Mouse (Mus musculus): Measurements from ENCODE around the gene Cyld. TPM values are rescaled to one million over a fixed set of nuclear protein-coding genes. Genes with fewer than 3 reads are reported as not detected.

Gene Cyld
- polyA plus RNA-seq, 1 experiment from 2014 or later = 15.7 TPM

GRCm38 (mm10) chr8:88681046-88681445 lies 15.8 kb upstream of the Cyld start:
- Histone ChIP-seq H3K4me2 (replicated peaks; ENCODE audit: low read depth, low read length) (no peak overlapping the region), H3K36me3 (ENCODE audit: control insufficient read depth, insufficient read depth, low read length) (no peaks in the 10 kb centered on the region), H3K27me3 (ENCODE audit: control insufficient read depth, insufficient read depth, low read length) (no peaks in the 10 kb centered on the region), H3K4me1 (replicated peaks; ENCODE audit: control insufficient read depth, insufficient read depth, low read length) (no peaks in the 10 kb centered on the region), H3K4me3 (ENCODE audit: low read depth, low read length) (no peak overlapping the region), H3K27ac (ENCODE audit: low read depth, low read length) (no peak overlapping the region), H3K9me3 (ENCODE audit: control insufficient read depth, low read length) (no peaks in the 10 kb centered on the region), H3K9ac (ENCODE audit: low read depth, low read length) (no peak overlapping the region)
- 91% methylated on average over 8 of the region's 8 CpGs for WGBS
- ATAC-seq (ENCODE audit: low FRiP score) (no peak), DNase-seq (ENCODE audit: low spot score) (no peak)

GRCm38 (mm10) chr8:88683656-88684289 lies 13.1 kb upstream of the Cyld start:
- DNase-seq (ENCODE audit: low spot score) = no peak

GRCm38 (mm10) chr8:88686226-88686905 lies 10.5 kb upstream of the Cyld start:
- 64% methylated on average over 9 of the region's 9 CpGs for WGBS
- H3K36me3 ChIP-seq (ENCODE audit: control insufficient read depth, insufficient read depth, low read length) = no peaks in the 10 kb centered on the region
- no peak overlapping the region for H3K9ac ChIP-seq (ENCODE audit: low read depth, low read length)
- H3K27me3 ChIP-seq (ENCODE audit: control insufficient read depth, insufficient read depth, low read length) = no peaks in the 10 kb centered on the region
- H3K4me2 ChIP-seq (replicated peaks; ENCODE audit: low read depth, low read length) = no peak overlapping the region
- no peak overlapping the region for H3K4me3 ChIP-seq (ENCODE audit: low read depth, low read length)
- H3K4me1 ChIP-seq (replicated peaks; ENCODE audit: control insufficient read depth, insufficient read depth, low read length) = no peaks in the 10 kb centered on the region
- no peak overlapping the region for H3K27ac ChIP-seq (ENCODE audit: low read depth, low read length)
- ATAC-seq (ENCODE audit: low FRiP score) (no peak), DNase-seq (ENCODE audit: low spot score) (no peak)
- no peaks in the 10 kb centered on the region for H3K9me3 ChIP-seq (ENCODE audit: control insufficient read depth, low read length)

More at GRCm38 (mm10) chr8:88683656-88684289, 13.1 kb upstream of the Cyld start:
- Histone ChIP-seq H3K27me3 (ENCODE audit: control insufficient read depth, insufficient read depth, low read length) (no peaks in the 10 kb centered on the region), H3K27ac (ENCODE audit: low read depth, low read length) (no peak overlapping the region), H3K4me1 (replicated peaks; ENCODE audit: control insufficient read depth, insufficient read depth, low read length) (no peaks in the 10 kb centered on the region), H3K9ac (ENCODE audit: low read depth, low read length) (no peak overlapping the region), H3K4me2 (replicated peaks; ENCODE audit: low read depth, low read length) (no peak overlapping the region), H3K9me3 (ENCODE audit: control insufficient read depth, low read length) (no peaks in the 10 kb centered on the region), H3K4me3 (ENCODE audit: low read depth, low read length) (no peak overlapping the region), H3K36me3 (ENCODE audit: control insufficient read depth, insufficient read depth, low read length) (no peaks in the 10 kb centered on the region)
- no peak for ATAC-seq (ENCODE audit: low FRiP score)
- 92% methylated on average over 7 of the region's 7 CpGs for WGBS

GRCm38 (mm10) chr8:88686906-88687235 lies 10.0 kb upstream of the Cyld start:
- H3K4me1 ChIP-seq (replicated peaks; ENCODE audit: control insufficient read depth, insufficient read depth, low read length) = no peaks in the 10 kb centered on the region
- DNase-seq (ENCODE audit: low spot score) = no peak
- H3K9me3 ChIP-seq (ENCODE audit: control insufficient read depth, low read length) = no peaks in the 10 kb centered on the region
- 87% methylated on average over 8 of the region's 8 CpGs for WGBS
- H3K4me2 ChIP-seq (replicated peaks; ENCODE audit: low read depth, low read length) = no peak overlapping the region
- no peak overlapping the region for H3K9ac ChIP-seq (ENCODE audit: low read depth, low read length)
- H3K27ac ChIP-seq (ENCODE audit: low read depth, low read length) = no peak overlapping the region
- H3K36me3 ChIP-seq (ENCODE audit: control insufficient read depth, insufficient read depth, low read length) = no peaks in the 10 kb centered on the region
- no peak for ATAC-seq (ENCODE audit: low FRiP score)
- H3K4me3 ChIP-seq (ENCODE audit: low read depth, low read length) = no peak overlapping the region
- no peaks in the 10 kb centered on the region for H3K27me3 ChIP-seq (ENCODE audit: control insufficient read depth, insufficient read depth, low read length)

- ATAC-seq (ENCODE audit: low FRiP score) (no peak), DNase-seq (ENCODE audit: low spot score) (no peak)
- no peaks in the 10 kb centered on the region for H3K36me3 ChIP-seq (ENCODE audit: control insufficient read depth, insufficient read depth, low read length)
- no peaks in the 10 kb centered on the region for H3K9me3 ChIP-seq (ENCODE audit: control insufficient read depth, low read length)
- no peak overlapping the region for H3K4me2 ChIP-seq (replicated peaks; ENCODE audit: low read depth, low read length)
- 81% methylated on average over 6 of the region's 6 CpGs for WGBS
- H3K4me3 ChIP-seq (ENCODE audit: low read depth, low read length) = no peak overlapping the region
- no peaks in the 10 kb centered on the region for H3K4me1 ChIP-seq (replicated peaks; ENCODE audit: control insufficient read depth, insufficient read depth, low read length)
- H3K9ac ChIP-seq (ENCODE audit: low read depth, low read length) = no peak overlapping the region
- no peak overlapping the region for H3K27ac ChIP-seq (ENCODE audit: low read depth, low read length)
- H3K27me3 ChIP-seq (ENCODE audit: control insufficient read depth, insufficient read depth, low read length) = no peaks in the 10 kb centered on the region
Measured at GRCm38 (mm10) chr8:88689151-88689550, 7.7 kb upstream of the Cyld start.

- no peak overlapping the region for H3K27ac ChIP-seq (ENCODE audit: low read depth, low read length)
- H3K36me3 ChIP-seq (ENCODE audit: control insufficient read depth, insufficient read depth, low read length) = no peaks in the 10 kb centered on the region
- ATAC-seq (ENCODE audit: low FRiP score) = no peak
- no peak overlapping the region for H3K4me2 ChIP-seq (replicated peaks; ENCODE audit: low read depth, low read length)
- no peak overlapping the region for H3K4me3 ChIP-seq (ENCODE audit: low read depth, low read length)
- H3K9me3 ChIP-seq (ENCODE audit: control insufficient read depth, low read length) = no peaks in the 10 kb centered on the region
- H3K27me3 ChIP-seq (ENCODE audit: control insufficient read depth, insufficient read depth, low read length) = no peaks in the 10 kb centered on the region
- DNase-seq (ENCODE audit: low spot score) = no peak
- no peaks in the 10 kb centered on the region for H3K4me1 ChIP-seq (replicated peaks; ENCODE audit: control insufficient read depth, insufficient read depth, low read length)
- H3K9ac ChIP-seq (ENCODE audit: low read depth, low read length) = no peak overlapping the region
- WGBS = 95% methylated on average over 6 of the region's 6 CpGs
Measured at GRCm38 (mm10) chr8:88689891-88690290, 6.9 kb upstream of the Cyld start.

GRCm38 (mm10) chr8:88691342-88691948 lies 5.4 kb upstream of the Cyld start:
- Histone ChIP-seq H3K4me3 (ENCODE audit: low read depth, low read length) (no peak overlapping the region), H3K4me1 (replicated peaks; ENCODE audit: control insufficient read depth, insufficient read depth, low read length) (no peaks in the 10 kb centered on the region), H3K27me3 (ENCODE audit: control insufficient read depth, insufficient read depth, low read length) (no peaks in the 10 kb centered on the region), H3K9ac (ENCODE audit: low read depth, low read length) (no peak overlapping the region), H3K9me3 (ENCODE audit: control insufficient read depth, low read length) (no peaks in the 10 kb centered on the region), H3K27ac (ENCODE audit: low read depth, low read length) (no peak overlapping the region), H3K36me3 (ENCODE audit: control insufficient read depth, insufficient read depth, low read length) (no peaks in the 10 kb centered on the region), H3K4me2 (replicated peaks; ENCODE audit: low read depth, low read length) (no peak overlapping the region)
- WGBS = 51% methylated on average over 4 of the region's 4 CpGs
- ATAC-seq (ENCODE audit: low FRiP score) = no peak
- no peak for DNase-seq (ENCODE audit: low spot score)

- Histone ChIP-seq H3K4me2 (replicated peaks; ENCODE audit: low read depth, low read length) (no peak overlapping the region), H3K9me3 (ENCODE audit: control insufficient read depth, low read length) (no peaks in the 10 kb centered on the region), H3K27me3 (ENCODE audit: control insufficient read depth, insufficient read depth, low read length) (no peaks in the 10 kb centered on the region), H3K9ac (ENCODE audit: low read depth, low read length) (no peak overlapping the region), H3K36me3 (ENCODE audit: control insufficient read depth, insufficient read depth, low read length) (no peaks in the 10 kb centered on the region), H3K4me1 (replicated peaks; ENCODE audit: control insufficient read depth, insufficient read depth, low read length) (no peaks in the 10 kb centered on the region), H3K4me3 (ENCODE audit: low read depth, low read length) (no peak overlapping the region), H3K27ac (ENCODE audit: low read depth, low read length) (no peak overlapping the region)
- no peak for DNase-seq (ENCODE audit: low spot score)
- ATAC-seq (ENCODE audit: low FRiP score) = no peak
- WGBS = 62% methylated on average over 7 of the region's 7 CpGs
Measured at GRCm38 (mm10) chr8:88691961-88692360, 4.9 kb upstream of the Cyld start.

- DNase-seq (ENCODE audit: low spot score) (no peak), ATAC-seq (ENCODE audit: low FRiP score) (no peak)
- Histone ChIP-seq H3K36me3 (ENCODE audit: control insufficient read depth, insufficient read depth, low read length) (no peaks in the 10 kb centered on the region), H3K27ac (ENCODE audit: low read depth, low read length) (no peak overlapping the region), H3K4me2 (replicated peaks; ENCODE audit: low read depth, low read length) (no peak overlapping the region), H3K9ac (ENCODE audit: low read depth, low read length) (no peak overlapping the region), H3K4me1 (replicated peaks; ENCODE audit: control insufficient read depth, insufficient read depth, low read length) (no peaks in the 10 kb centered on the region), H3K9me3 (ENCODE audit: control insufficient read depth, low read length) (no peaks in the 10 kb centered on the region), H3K27me3 (ENCODE audit: control insufficient read depth, insufficient read depth, low read length) (no peaks in the 10 kb centered on the region), H3K4me3 (ENCODE audit: low read depth, low read length) (no peak overlapping the region)
- WGBS = 78% methylated on average over 6 of the region's 6 CpGs
Measured at GRCm38 (mm10) chr8:88692866-88693265, 4.0 kb upstream of the Cyld start.

All from hindbrain, embryonic 11.5 days (tissue).